Mouse (Mus musculus) cerebellum, adult 2 months (tissue): ENCODE measurements around the gene Urgcp.

Experiments used
- CTCF ChIP-seq: fragments of 200-500 bp; IDR thresholded peaks from 2 replicates; pipeline ENCODE4 v1.5.1; 2011; ENCODE audit warnings: low read depth, mild to moderate bottlenecking, control low read depth, low read length, moderate library complexity, borderline replicate concordance; ENCODE audit not compliant: insufficient read depth
- POLR2A ChIP-seq: fragments of 200-500 bp; IDR thresholded peaks from 2 replicates; pipeline ENCODE4 v1.6.1; 2011; ENCODE audit warnings: low read length, control low read depth, borderline replicate concordance; ENCODE audit not compliant: insufficient read depth

DNA sequence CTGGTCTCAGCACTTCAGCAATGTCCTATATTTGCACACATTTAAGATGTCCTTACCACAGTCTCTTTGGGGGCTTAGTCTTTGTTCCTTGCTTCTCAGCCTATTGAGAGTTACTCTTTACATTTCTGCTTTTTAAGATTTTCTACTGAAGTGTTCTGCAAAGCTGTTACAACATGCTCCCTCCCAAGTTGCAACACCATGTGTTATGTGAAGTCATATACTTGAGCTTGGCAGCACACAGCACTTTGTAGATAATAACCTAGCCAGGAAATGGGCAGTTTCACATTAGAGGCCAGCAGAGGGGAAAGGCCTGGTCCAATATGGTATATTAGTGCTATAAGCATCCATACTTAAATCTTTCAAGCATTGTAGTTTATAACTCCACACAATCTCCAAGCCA, 23.6 kb upstream of the Urgcp start:
- no peak for TF ChIP-seq CTCF
- TF ChIP-seq POLR2A, result no peak
